Mouse (Mus musculus): ENCODE data around the gene Cst12. TPM values are rescaled to one million over a fixed set of nuclear protein-coding genes. Genes with fewer than 3 reads are reported as not detected.

Cst12 gene
- polyA plus RNA-seq, 1 experiment from 2014 or later, result not detected

GRCm38 (mm10) chr2:148819909-148820308, 30.7 kb downstream of the Cst12 start, which contains the start of gene Cst13:
Gene Cst13, plus strand, starts transcription at chr2:148820081.
- no peak for TF ChIP-seq CTCF (IDR thresholded peaks at IDR 0.05; ENCODE audit: low read depth)
- H3K9me3 ChIP-seq (replicated peaks; ENCODE audit: low read length), result no peaks in the 10 kb centered on the region
- H3K9ac ChIP-seq (ENCODE audit: low read depth, low read length), result no peak within 1 kb of the TSS
- no peak within 1 kb of the TSS for H3K4me2 ChIP-seq (ENCODE audit: low read length)
- ATAC-seq (replicated peaks; ENCODE audit: low FRiP score, low read depth) (no peak), DNase-seq (ENCODE audit: low spot score) (no peak)
- no peaks in the 10 kb centered on the region for H3K36me3 ChIP-seq (ENCODE audit: insufficient read depth, low read length)
- H3K27me3 ChIP-seq (ENCODE audit: insufficient read depth, low read length), result no peaks in the 10 kb centered on the region
- H3K27ac ChIP-seq, result no peak within 1 kb of the TSS
- no peak within 1 kb of the TSS for H3K4me3 ChIP-seq (replicated peaks; ENCODE audit: low read depth, low read length)
- H3K4me1 ChIP-seq (replicated peaks; ENCODE audit: insufficient read depth, low read length), result no peaks in the 10 kb centered on the region

GRCm38 (mm10) chr2:148825986-148826385, 36.8 kb downstream of the Cst12 start:
- H3K27me3 ChIP-seq (ENCODE audit: insufficient read depth, low read length), result no peaks in the 10 kb centered on the region
- H3K4me3 ChIP-seq (replicated peaks; ENCODE audit: low read depth, low read length), result no peak overlapping the region
- ATAC-seq (replicated peaks; ENCODE audit: low FRiP score, low read depth) (no peak), DNase-seq (ENCODE audit: low spot score) (no peak)
- H3K9me3 ChIP-seq (replicated peaks; ENCODE audit: low read length), result no peaks in the 10 kb centered on the region
- no peak overlapping the region for H3K9ac ChIP-seq (ENCODE audit: low read depth, low read length)
- H3K4me2 ChIP-seq (ENCODE audit: low read length), result no peak overlapping the region
- H3K4me1 ChIP-seq (replicated peaks; ENCODE audit: insufficient read depth, low read length), result no peaks in the 10 kb centered on the region
- H3K36me3 ChIP-seq (ENCODE audit: insufficient read depth, low read length), result no peaks in the 10 kb centered on the region
- WGBS, result 62% methylated on average over 1 of the region's 1 CpGs
- no peak for TF ChIP-seq CTCF (IDR thresholded peaks at IDR 0.05; ENCODE audit: low read depth)
- no peak overlapping the region for H3K27ac ChIP-seq

GRCm38 (mm10) chr2:148834912-148835311, 45.8 kb downstream of the Cst12 start, which contains the start of gene Cst9:
Gene Cst9, plus strand, starts transcription at chr2:148835147.
- DNase-seq (ENCODE audit: low spot score) (no peak), ATAC-seq (replicated peaks; ENCODE audit: low FRiP score, low read depth) (no peak)
- Histone ChIP-seq H3K9me3 (replicated peaks; ENCODE audit: low read length) (no peaks in the 10 kb centered on the region), H3K4me3 (replicated peaks; ENCODE audit: low read depth, low read length) (no peak within 1 kb of the TSS), H3K36me3 (ENCODE audit: insufficient read depth, low read length) (no peaks in the 10 kb centered on the region), H3K4me2 (ENCODE audit: low read length) (no peak within 1 kb of the TSS), H3K9ac (ENCODE audit: low read depth, low read length) (no peak within 1 kb of the TSS), H3K4me1 (replicated peaks; ENCODE audit: insufficient read depth, low read length) (no peaks in the 10 kb centered on the region), H3K27me3 (ENCODE audit: insufficient read depth, low read length) (no peaks in the 10 kb centered on the region), H3K27ac (no peak within 1 kb of the TSS)
- 63% methylated on average over 4 of the region's 4 CpGs for WGBS
- no peak for TF ChIP-seq CTCF (IDR thresholded peaks at IDR 0.05; ENCODE audit: low read depth)

GRCm38 (mm10) chr2:148838075-148838777, 49.1 kb downstream of the Cst12 start:
- Histone ChIP-seq H3K4me2 (ENCODE audit: low read length) (no peak overlapping the region), H3K36me3 (ENCODE audit: insufficient read depth, low read length) (no peaks in the 10 kb centered on the region), H3K27ac (no peak overlapping the region), H3K9me3 (replicated peaks; ENCODE audit: low read length) (no peaks in the 10 kb centered on the region), H3K27me3 (ENCODE audit: insufficient read depth, low read length) (no peaks in the 10 kb centered on the region), H3K9ac (ENCODE audit: low read depth, low read length) (no peak overlapping the region), H3K4me3 (replicated peaks; ENCODE audit: low read depth, low read length) (no peak overlapping the region), H3K4me1 (replicated peaks; ENCODE audit: insufficient read depth, low read length) (no peaks in the 10 kb centered on the region)
- whole genome bisulfite sequencing, result 86% methylated on average over 5 of the region's 5 CpGs
- no peak for TF ChIP-seq CTCF (IDR thresholded peaks at IDR 0.05; ENCODE audit: low read depth)
- DNase-seq (ENCODE audit: low spot score) (no peak), ATAC-seq (replicated peaks; ENCODE audit: low FRiP score, low read depth) (no peak)

GRCm38 (mm10) chr2:148839224-148839623, 50.1 kb downstream of the Cst12 start:
- Histone ChIP-seq H3K4me2 (ENCODE audit: low read length) (no peak overlapping the region), H3K4me3 (replicated peaks; ENCODE audit: low read depth, low read length) (no peak overlapping the region), H3K36me3 (ENCODE audit: insufficient read depth, low read length) (no peaks in the 10 kb centered on the region), H3K4me1 (replicated peaks; ENCODE audit: insufficient read depth, low read length) (no peaks in the 10 kb centered on the region), H3K9ac (ENCODE audit: low read depth, low read length) (no peak overlapping the region), H3K27ac (no peak overlapping the region), H3K9me3 (replicated peaks; ENCODE audit: low read length) (no peaks in the 10 kb centered on the region), H3K27me3 (ENCODE audit: insufficient read depth, low read length) (no peaks in the 10 kb centered on the region)
- TF ChIP-seq CTCF (IDR thresholded peaks at IDR 0.05; ENCODE audit: low read depth), result no peak
- ATAC-seq (replicated peaks; ENCODE audit: low FRiP score, low read depth), result no peak
- DNase-seq (ENCODE audit: low spot score), result no peak
- WGBS, result 86% methylated on average over 2 of the region's 2 CpGs

Other genes starting within 250 kb of the Cst12 start
- gene Nxt1, start 116.8 kb upstream of the Cst12 start, polyA plus RNA-seq (2015; fragmentation: Nextera tagmentation; extraction: Ambion mirVana), result 75.3 and 77.2 TPM in 2 replicates
- 20.0 and 20.5 TPM in 2 replicates for gene Gzf1, start 108.3 kb upstream of the Cst12 start, polyA plus RNA-seq (2015; fragmentation: Nextera tagmentation; extraction: Ambion mirVana)
- 1.3 and 1.4 TPM in 2 replicates for gene Napb, start 56.9 kb upstream of the Cst12 start, polyA plus RNA-seq (2015; fragmentation: Nextera tagmentation; extraction: Ambion mirVana)
- not detected in 2 replicates for gene Cstl1, start 39.0 kb upstream of the Cst12 start, polyA plus RNA-seq (2015; fragmentation: Nextera tagmentation; extraction: Ambion mirVana)
- gene Cst11, start 17.9 kb upstream of the Cst12 start, polyA plus RNA-seq (2015; fragmentation: Nextera tagmentation; extraction: Ambion mirVana), result not detected in 2 replicates
- not detected in 2 replicates for gene 8030411F24Rik, start 7.4 kb upstream of the Cst12 start, polyA plus RNA-seq (2015; fragmentation: Nextera tagmentation; extraction: Ambion mirVana)
- not detected in 2 replicates for gene Cst8, start 9.4 kb downstream of the Cst12 start, polyA plus RNA-seq (2015; fragmentation: Nextera tagmentation; extraction: Ambion mirVana)
- gene Cst13, start 30.7 kb downstream of the Cst12 start, polyA plus RNA-seq (2015; fragmentation: Nextera tagmentation; extraction: Ambion mirVana), result not detected in 2 replicates
- gene Cst9, start 45.8 kb downstream of the Cst12 start, polyA plus RNA-seq (2015; fragmentation: Nextera tagmentation; extraction: Ambion mirVana), result not detected in 2 replicates
- gene 9230104L09Rik, start 75.7 kb downstream of the Cst12 start, polyA plus RNA-seq (2015; fragmentation: Nextera tagmentation; extraction: Ambion mirVana), result not detected in 2 replicates
- gene Cst3, start 86.3 kb downstream of the Cst12 start, polyA plus RNA-seq (2015; fragmentation: Nextera tagmentation; extraction: Ambion mirVana), result 545 and 617 TPM in 2 replicates
- not detected in 2 replicates for gene Gm1330, start 213.9 kb downstream of the Cst12 start, polyA plus RNA-seq (2015; fragmentation: Nextera tagmentation; extraction: Ambion mirVana)
- not detected in 2 replicates for gene Gm10750, start 227.9 kb downstream of the Cst12 start, polyA plus RNA-seq (2015; fragmentation: Nextera tagmentation; extraction: Ambion mirVana)

All from kidney, postnatal 0 days (tissue).